Mouse (Mus musculus) forebrain, embryonic 16.5 days (tissue): ENCODE measurements at regions not wholly inside any gene's neighbourhood (a gene's known extent, or its start where the extent isn't known, plus 50 kb on each side); places are given as distances from the start of the nearest gene placed in this dataset.

Source experiments
- ATAC-seq: fragments of 200-750 bp; cut with Nextera tagmentation; 2 replicates; pipeline ENCODE4 v1.8.0; 2017; ENCODE audit warnings: mild to moderate bottlenecking, moderate library complexity
- H3K27ac ChIP-seq: fragments of 300-500 bp; sonication (generic); 2 replicates; pipeline ENCODE4 v1.5.1; 2014; ENCODE audit warnings: low read length, control low read depth
- H3K27me3 ChIP-seq: fragments of 300-500 bp; sonication (generic); replicated peaks from 2 replicates; pipeline ENCODE4 v1.6.1; 2014; ENCODE audit warnings: low read length; ENCODE audit not compliant: control insufficient read depth, insufficient read depth
- H3K36me3 ChIP-seq: fragments of 300-500 bp; sonication (generic); 2 replicates; pipeline ENCODE4 v1.6.1; 2014; ENCODE audit not compliant: control insufficient read depth, insufficient read depth
- H3K4me1 ChIP-seq: fragments of 300-500 bp; sonication (generic); replicated peaks from 2 replicates; pipeline ENCODE4 v1.6.1; 2014; ENCODE audit warnings: low read length; ENCODE audit not compliant: control insufficient read depth, insufficient read depth
- H3K4me2 ChIP-seq: fragments of 300-500 bp; sonication (generic); 2 replicates; pipeline ENCODE4 v1.6.1; 2014; ENCODE audit warnings: mild to moderate bottlenecking, low read length, control low read depth
- H3K4me3 ChIP-seq: fragments of 300-500 bp; sonication (generic); replicated peaks from 2 replicates; pipeline ENCODE4 v1.5.1; 2014; ENCODE audit warnings: mild to moderate bottlenecking, low read length, control low read depth
- H3K9ac ChIP-seq: fragments of 300-500 bp; sonication (generic); replicated peaks from 2 replicates; pipeline ENCODE4 v1.6.1; 2014; ENCODE audit warnings: low read depth, low read length, control low read depth
- H3K9me3 ChIP-seq: fragments of 300-500 bp; sonication (generic); 2 replicates; pipeline ENCODE4 v1.6.1; 2016; ENCODE audit warnings: low read length; ENCODE audit not compliant: control insufficient read depth
- whole genome bisulfite sequencing: fragments of 180-500 bp; shearing (Covaris S2); extraction: QIAGEN DNeasy Blood & Tissue Kit; methylation state at CpG from one replicate; pipeline ENCODE4 v1.1.7; 2014; 5-methylcytosine and 5-hydroxymethylcytosine counted together

DNA sequence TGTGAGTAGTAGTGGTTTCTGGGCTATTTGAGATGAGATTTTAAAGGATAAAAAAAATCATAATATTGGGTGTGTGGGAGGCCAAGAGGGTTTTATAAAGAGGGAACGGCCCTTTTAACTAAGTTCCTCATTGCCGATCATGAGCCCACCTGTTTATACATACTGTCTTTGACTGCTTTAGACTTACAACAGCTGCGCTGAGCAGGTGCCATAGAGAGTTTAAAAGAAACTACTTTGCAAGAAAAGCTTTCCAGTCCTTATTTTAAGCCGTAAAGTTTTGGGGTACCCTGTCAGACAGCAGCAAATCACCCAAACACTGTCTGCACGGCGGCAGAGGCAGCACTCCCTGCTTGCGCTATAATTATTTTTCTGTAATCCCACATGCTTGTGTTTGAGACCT is 68.8 kb upstream of the Zfp280d start:
- H3K9ac ChIP-seq, result no peak overlapping the region
- H3K27ac ChIP-seq, result no peak overlapping the region
- H3K4me3 ChIP-seq, result no peak overlapping the region
- H3K27me3 ChIP-seq, result no peaks in the 10 kb centered on the region
- H3K4me1 ChIP-seq, result no peaks in the 10 kb centered on the region
- ATAC-seq, result no peak
- WGBS, result 81% methylated on average over 7 of the region's 7 CpGs
- H3K9me3 ChIP-seq, result no peaks in the 10 kb centered on the region
- no peaks in the 10 kb centered on the region for H3K36me3 ChIP-seq
- no peak overlapping the region for H3K4me2 ChIP-seq

DNA sequence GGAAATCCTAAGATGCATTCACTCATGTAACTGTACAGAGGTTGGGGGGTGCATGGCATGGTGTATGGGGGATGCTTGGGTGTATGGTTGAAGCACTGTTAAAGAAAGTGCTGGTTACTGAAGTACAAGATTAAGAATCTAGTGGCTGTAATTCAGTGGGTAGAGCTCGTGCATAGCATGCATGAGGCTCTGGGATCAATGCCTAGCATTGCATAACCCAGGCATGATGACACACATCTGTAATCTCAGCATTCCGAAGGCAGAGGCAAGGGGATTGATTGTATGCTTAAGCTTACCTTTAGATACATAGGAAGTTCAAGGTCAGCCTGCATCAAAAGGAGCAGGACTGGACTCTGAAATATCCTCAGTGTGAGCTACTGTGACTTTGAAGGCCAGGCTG is 67.7 kb upstream of the Zfp280d start:
- Histone ChIP-seq H3K4me1 (no peaks in the 10 kb centered on the region), H3K9ac (no peak overlapping the region), H3K9me3 (no peaks in the 10 kb centered on the region), H3K36me3 (no peaks in the 10 kb centered on the region), H3K4me3 (no peak overlapping the region), H3K4me2 (no peak overlapping the region), H3K27ac (no peak overlapping the region), H3K27me3 (no peaks in the 10 kb centered on the region)
- ATAC-seq, result no peak
- WGBS, result 79% methylated on average over 2 of the region's 2 CpGs

DNA sequence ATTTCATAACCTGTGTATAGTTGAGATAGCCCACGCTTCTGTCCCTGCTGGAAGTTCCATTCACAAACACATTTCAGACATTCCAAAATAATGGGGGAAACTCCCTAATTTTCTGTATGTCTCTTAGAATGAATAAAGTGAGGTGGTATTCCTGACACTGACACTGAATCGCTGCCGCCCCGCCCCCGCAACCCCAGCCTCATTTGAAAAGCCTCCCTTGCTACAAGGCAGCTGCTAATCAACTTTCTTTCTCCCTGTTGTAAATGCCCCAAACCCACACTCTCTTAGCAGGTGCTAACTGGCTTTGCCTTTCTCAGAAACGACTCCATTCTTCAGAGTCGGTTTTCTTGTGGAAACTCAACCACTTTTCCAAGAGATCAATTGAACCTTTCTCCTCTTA is 66.4 kb upstream of the Zfp280d start:
- H3K4me2 ChIP-seq, result no peak overlapping the region
- no peaks in the 10 kb centered on the region for H3K27me3 ChIP-seq
- H3K9me3 ChIP-seq, result no peaks in the 10 kb centered on the region
- no peak overlapping the region for H3K4me3 ChIP-seq
- H3K9ac ChIP-seq, result no peak overlapping the region
- H3K4me1 ChIP-seq, result no peaks in the 10 kb centered on the region
- no peak overlapping the region for H3K27ac ChIP-seq
- H3K36me3 ChIP-seq, result no peaks in the 10 kb centered on the region
- 44% methylated on average over 7 of the region's 7 CpGs for WGBS
- no peak for ATAC-seq

DNA sequence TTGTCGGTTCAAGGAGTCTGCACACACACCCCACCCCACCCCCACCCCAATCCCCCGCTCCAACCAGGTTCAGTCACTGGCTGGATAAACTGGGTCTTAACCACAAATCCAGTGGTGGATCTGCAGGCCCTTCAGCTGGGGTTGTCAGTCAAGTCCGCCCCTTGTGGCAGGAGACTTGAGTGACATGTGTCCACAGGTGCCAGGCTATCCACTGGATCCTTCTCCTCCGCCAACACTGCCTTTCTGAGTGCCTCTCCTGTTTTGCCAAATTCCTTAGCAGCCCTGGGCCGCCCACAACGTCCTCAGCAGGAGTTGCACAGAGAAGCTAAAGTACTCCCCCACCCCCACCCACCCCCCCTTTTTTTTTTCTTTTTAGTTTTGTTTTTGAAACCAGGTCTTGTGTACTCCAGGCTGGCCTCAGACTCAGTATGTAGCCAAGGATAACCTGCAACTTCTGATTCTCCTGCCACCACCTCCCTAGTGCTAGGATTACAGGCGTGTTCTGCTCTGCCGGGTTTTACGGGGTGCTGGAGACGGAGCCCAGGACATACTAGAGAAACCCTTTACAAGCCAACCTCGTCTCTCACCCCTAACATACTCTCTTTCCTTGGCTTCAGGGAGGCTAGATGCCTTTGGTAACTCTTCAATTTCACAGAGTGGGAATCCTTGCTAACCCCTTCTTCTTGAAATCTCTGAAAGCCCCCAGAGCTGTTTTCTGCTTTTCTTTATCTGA is 57.2 kb upstream of the Zfp280d start:
- WGBS, result 79% methylated on average over 11 of the region's 11 CpGs
- H3K9me3 ChIP-seq, result no peaks in the 10 kb centered on the region
- no peak for ATAC-seq
- H3K27me3 ChIP-seq, result no peaks in the 10 kb centered on the region
- no peak overlapping the region for H3K4me2 ChIP-seq
- no peak overlapping the region for H3K27ac ChIP-seq
- H3K4me3 ChIP-seq, result no peak overlapping the region
- H3K36me3 ChIP-seq, result no peaks in the 10 kb centered on the region
- H3K9ac ChIP-seq, result no peak overlapping the region
- H3K4me1 ChIP-seq, result peaks cover 7% of the 10 kb centered on the region; the same call in 1 of the 2 replicates

DNA sequence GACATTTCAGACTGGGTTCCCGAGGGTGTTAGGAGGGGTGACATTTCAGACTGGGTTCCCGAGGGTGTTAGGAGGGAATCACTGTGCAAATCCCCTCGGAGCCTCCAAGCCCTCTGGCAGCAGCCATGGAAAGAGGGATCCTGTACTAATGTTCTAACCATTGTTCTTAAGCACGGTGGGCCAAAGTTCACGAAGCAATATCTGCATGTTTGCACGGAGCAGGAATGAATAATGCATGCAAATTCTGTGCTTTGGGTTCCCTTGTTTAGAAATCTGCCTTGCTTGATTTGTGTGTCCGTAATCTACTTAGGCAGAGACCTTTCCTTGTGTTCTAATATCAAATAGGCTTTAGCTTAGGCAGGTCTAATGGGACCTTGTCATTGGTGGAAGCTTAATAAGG is 55.9 kb upstream of the Zfp280d start:
- ATAC-seq, result no peak
- H3K4me3 ChIP-seq, result no peak overlapping the region
- 36% methylated on average over 7 of the region's 7 CpGs for WGBS
- no peak overlapping the region for H3K4me2 ChIP-seq
- no peaks in the 10 kb centered on the region for H3K36me3 ChIP-seq
- H3K9me3 ChIP-seq, result no peaks in the 10 kb centered on the region
- no peak overlapping the region for H3K27ac ChIP-seq
- peaks cover 7% of the 10 kb centered on the region; the same call in 1 of the 2 replicates for H3K4me1 ChIP-seq
- H3K27me3 ChIP-seq, result no peaks in the 10 kb centered on the region
- H3K9ac ChIP-seq, result no peak overlapping the region

DNA sequence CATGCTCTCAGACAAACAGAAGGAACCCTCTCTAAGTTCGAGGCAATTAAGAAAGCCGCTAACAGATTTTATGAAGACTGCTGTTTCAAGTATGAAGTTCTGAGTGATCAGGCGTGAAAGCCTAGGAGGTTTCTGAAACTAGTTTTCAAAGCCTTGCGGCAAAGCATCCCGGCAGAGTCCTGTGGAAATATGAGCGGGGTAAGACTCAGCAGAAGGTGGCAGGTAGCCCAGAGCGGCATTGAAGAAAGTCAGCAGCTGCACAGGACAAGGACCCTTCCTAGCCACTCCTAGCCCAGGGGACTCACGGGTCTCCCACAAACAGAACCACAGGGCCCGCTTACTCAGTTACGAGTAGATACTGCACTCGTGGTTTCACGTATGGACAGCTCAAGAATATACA is 54.8 kb upstream of the Zfp280d start:
- no peaks in the 10 kb centered on the region for H3K27me3 ChIP-seq
- ATAC-seq, result no peak
- peaks cover 7% of the 10 kb centered on the region; the same call in 1 of the 2 replicates for H3K4me1 ChIP-seq
- no peaks in the 10 kb centered on the region for H3K36me3 ChIP-seq
- H3K9me3 ChIP-seq, result no peaks in the 10 kb centered on the region
- H3K4me3 ChIP-seq, result no peak overlapping the region
- H3K9ac ChIP-seq, result no peak overlapping the region
- H3K4me2 ChIP-seq, result no peak overlapping the region
- H3K27ac ChIP-seq, result no peak overlapping the region
- WGBS, result 74% methylated on average over 12 of the region's 12 CpGs

DNA sequence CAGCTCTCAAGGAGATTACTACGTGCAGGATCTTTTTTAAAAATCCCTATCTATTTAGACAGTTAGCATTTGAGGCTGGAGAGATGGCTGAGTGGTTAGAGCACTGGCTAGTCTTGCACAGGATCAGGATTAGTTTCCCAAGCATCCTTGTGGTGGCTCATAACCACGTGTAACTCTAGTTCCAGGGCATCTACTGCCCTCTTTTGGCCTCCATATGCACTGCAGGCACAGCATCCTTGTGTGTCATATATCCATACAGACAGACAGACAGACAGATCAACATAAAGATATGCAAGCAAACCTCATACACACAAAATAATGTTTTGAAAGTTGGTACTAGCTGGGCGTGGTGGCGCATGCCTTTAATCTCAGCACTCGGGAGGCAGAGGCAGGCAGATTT is 53.3 kb upstream of the Zfp280d start:
- no peaks in the 10 kb centered on the region for H3K36me3 ChIP-seq
- no peak overlapping the region for H3K4me2 ChIP-seq
- peaks cover 7% of the 10 kb centered on the region; the same call in 1 of the 2 replicates for H3K4me1 ChIP-seq
- no peaks in the 10 kb centered on the region for H3K27me3 ChIP-seq
- ATAC-seq, result no peak
- H3K9me3 ChIP-seq, result no peaks in the 10 kb centered on the region
- 80% methylated on average over 5 of the region's 5 CpGs for WGBS
- no peak overlapping the region for H3K4me3 ChIP-seq
- H3K27ac ChIP-seq, result no peak overlapping the region
- H3K9ac ChIP-seq, result no peak overlapping the region
